Comparison of ENCODE assay signal across 8 mouse cellular contexts in the genomic region with DNA sequence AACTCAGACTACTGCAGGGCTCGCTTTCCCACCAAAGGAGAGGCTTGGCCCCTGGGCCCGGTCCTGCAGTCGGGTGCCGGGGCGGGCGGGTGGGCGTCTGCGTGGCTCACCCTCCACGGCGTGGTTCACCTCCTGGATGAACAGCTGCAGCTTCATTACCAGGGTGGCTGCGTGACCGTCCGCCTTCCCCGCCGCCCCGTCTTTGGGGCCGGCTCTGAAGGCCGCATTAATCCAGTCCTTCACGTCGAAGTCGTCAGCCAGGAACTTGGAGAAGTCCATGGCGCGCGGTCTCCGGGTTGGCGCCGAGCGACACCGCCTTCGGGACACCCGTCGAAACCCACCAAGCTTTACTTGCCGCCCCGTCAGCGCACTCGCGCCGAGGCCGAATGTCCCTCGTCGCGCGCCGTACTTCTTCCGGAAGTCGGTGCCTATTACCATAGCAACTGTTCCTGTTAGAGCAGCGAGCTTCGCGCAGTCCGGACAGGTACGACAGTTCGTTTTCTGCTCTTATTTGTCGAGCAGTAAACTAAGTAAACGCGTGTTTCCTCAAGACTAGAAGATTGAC. TPM values are rescaled to one million over a fixed set of nuclear protein-coding genes. Genes with fewer than 3 reads are reported as not detected.
DNase-seq lines count a peak whose midpoint lies in the region; ATAC-seq and TF ChIP-seq lines count a peak whose summit lies in the region.

A gene (minus strand): TSS at position 405 of the 565 bp plus-strand sequence.

- H3K9me3 ChIP-seq in embryonic facial prominence, embryonic 14.5 days (ENCODE audit: control insufficient read depth, low read length), result no peaks in the 10 kb centered on the region
- no peaks in the 10 kb centered on the region for H3K9me3 ChIP-seq in limb, embryonic 13.5 days
- H3K9me3 ChIP-seq in midbrain, embryonic 16.5 days (replicated peaks; ENCODE audit: control insufficient read depth, low read length, poor library complexity, severe bottlenecking), result no peaks in the 10 kb centered on the region

- TF ChIP-seq EP300 in heart, adult 2 months (IDR thresholded peaks at IDR 0.05; ENCODE audit: insufficient read depth, low read depth, low read length), result 0 out of 2 replicates have a peak, but pooled peaks have one; percentile 25

- peak within 1 kb of the TSS; percentile 66 for H3K4me2 ChIP-seq in embryonic facial prominence, embryonic 14.5 days (ENCODE audit: low read depth, low read length)
- peak within 1 kb of the TSS; percentile 70 for H3K4me2 ChIP-seq in limb, embryonic 13.5 days (replicated peaks)
- H3K4me2 ChIP-seq in midbrain, embryonic 16.5 days (ENCODE audit: low read length), result peak within 1 kb of the TSS; percentile 72

- H3K4me1 ChIP-seq in embryonic facial prominence, embryonic 14.5 days (ENCODE audit: control insufficient read depth, insufficient read depth, low read length), result peaks cover 9% of the 10 kb centered on the region; the same call in 1 of the 2 replicates
- H3K4me1 ChIP-seq in heart, adult 2 months (ENCODE audit: control insufficient read depth, insufficient read depth, low read length), result peaks cover 3% of the 10 kb centered on the region
- peaks cover 9% of the 10 kb centered on the region; the same call in 1 of the 2 replicates for H3K4me1 ChIP-seq in limb, embryonic 13.5 days
- H3K4me1 ChIP-seq in midbrain, embryonic 16.5 days (ENCODE audit: control insufficient read depth, insufficient read depth, low read length), result peaks cover 14% of the 10 kb centered on the region

- no peaks in the 10 kb centered on the region; the same call in 1 of the 2 replicates for H3K79me2 ChIP-seq in heart, adult 2 months (replicated peaks; ENCODE audit: control insufficient read depth, insufficient read depth, low read length)

- no peaks in the 10 kb centered on the region for H3K27me3 ChIP-seq in embryonic facial prominence, embryonic 14.5 days (replicated peaks; ENCODE audit: control insufficient read depth, insufficient read depth, low read length)
- H3K27me3 ChIP-seq in heart, adult 2 months (ENCODE audit: control insufficient read depth, insufficient read depth, low read length), result no peaks in the 10 kb centered on the region
- no peaks in the 10 kb centered on the region for H3K27me3 ChIP-seq in limb, embryonic 13.5 days
- H3K27me3 ChIP-seq in midbrain, embryonic 16.5 days (ENCODE audit: control insufficient read depth, insufficient read depth, low read depth, low read length), result no peaks in the 10 kb centered on the region

- WGBS in embryonic facial prominence, embryonic 14.5 days, result under 1% methylated on average over 55 of the region's 55 CpGs
- WGBS in heart, adult 2 months, result under 1% methylated on average over 55 of the region's 55 CpGs
- under 1% methylated on average over 55 of the region's 55 CpGs for WGBS in limb, embryonic 13.5 days
- under 1% methylated on average over 55 of the region's 55 CpGs for WGBS in midbrain, embryonic 16.5 days

- no peak within 1 kb of the TSS for H3K27ac ChIP-seq in embryonic facial prominence, embryonic 14.5 days (replicated peaks; ENCODE audit: low read depth, low read length)
- H3K27ac ChIP-seq in heart, adult 2 months, result peak within 1 kb of the TSS; percentile 78
- no peak within 1 kb of the TSS for H3K27ac ChIP-seq in limb, embryonic 13.5 days
- H3K27ac ChIP-seq in midbrain, embryonic 16.5 days (ENCODE audit: low read length), result no peak within 1 kb of the TSS

- no peak for TF ChIP-seq CTCF in heart, adult 2 months (IDR thresholded peaks at IDR 0.05)

- TF ChIP-seq POLR2A in heart, adult 2 months (IDR thresholded peaks at IDR 0.05; ENCODE audit: insufficient read depth, low read depth, low read length), result peak; percentile 56

- peak within 1 kb of the TSS; percentile 77 for H3K4me3 ChIP-seq in embryonic facial prominence, embryonic 14.5 days (ENCODE audit: low read depth, low read length)
- H3K4me3 ChIP-seq in heart, adult 2 months, result peak within 1 kb of the TSS; percentile 90
- H3K4me3 ChIP-seq in limb, embryonic 13.5 days, result peak within 1 kb of the TSS; percentile 72
- peak within 1 kb of the TSS; percentile 80 for H3K4me3 ChIP-seq in midbrain, embryonic 16.5 days (ENCODE audit: low read depth, low read length)

- peak; percentile 87 for ATAC-seq in embryonic facial prominence, embryonic 14.5 days (ENCODE audit: low read depth)
- ATAC-seq in limb, embryonic 13.5 days (ENCODE audit: low FRiP score, low read depth), result peak; percentile 91
- peak; percentile 90 for ATAC-seq in midbrain, embryonic 16.5 days

- DNase-seq in 3T3-L1 (ENCODE audit: low read depth, low spot score), result peak; percentile 80
- peak; percentile 76 to 90 for DNase-seq in adrenal gland, postnatal 4 days (ENCODE audit: low spot score in 2 of 2)
- DNase-seq in embryonic facial prominence, embryonic 14.5 days (ENCODE audit: low spot score), result peak; percentile 94
- peak; percentile 92 to 97 for DNase-seq in heart, adult 2 months
- peak; percentile 88 to 92 for DNase-seq in kidney, adult 8-10 months
- DNase-seq in spleen, postnatal 10 days (ENCODE audit: low spot score in 2 of 2), result peak; percentile 93 to 96

- intact Hi-C loops in heart, adult 2 months (cut with DNase I), result loop anchor here (2.0 to 5.0 kb wide), 2 partner anchors 86 to 151 kb away; a partner anchor contains a TSS

- H3K9ac ChIP-seq in embryonic facial prominence, embryonic 14.5 days (ENCODE audit: low read depth, low read length), result peak within 1 kb of the TSS; percentile 83
- H3K9ac ChIP-seq in heart, adult 2 months (ENCODE audit: low read depth, low read length), result peak within 1 kb of the TSS; percentile 95
- H3K9ac ChIP-seq in limb, embryonic 13.5 days, result peak within 1 kb of the TSS; percentile 84
- H3K9ac ChIP-seq in midbrain, embryonic 16.5 days (ENCODE audit: low read depth, low read length), result peak within 1 kb of the TSS; percentile 78

- H3K36me3 ChIP-seq in embryonic facial prominence, embryonic 14.5 days (ENCODE audit: control insufficient read depth, insufficient read depth, low read length), result peaks cover 9% of the 10 kb centered on the region; the same call in 1 of the 2 replicates
- H3K36me3 ChIP-seq in heart, adult 2 months (ENCODE audit: control insufficient read depth, insufficient read depth, low read length), result no peaks in the 10 kb centered on the region
- H3K36me3 ChIP-seq in limb, embryonic 13.5 days, result peaks cover 10% of the 10 kb centered on the region; the same call in 1 of the 2 replicates
- H3K36me3 ChIP-seq in midbrain, embryonic 16.5 days (ENCODE audit: control insufficient read depth, insufficient read depth, low read length), result 0 out of 2 replicates have a peak, but pooled peaks cover 3% of the 10 kb centered on the region

RNA-seq across cellular contexts. Expression of the gene that starts here (rescaled TPM):
- 10 to 100 TPM; 31.1 to 32.6 TPM for total RNA-seq in adrenal gland, postnatal 4 days (2021)
- 11.4 and 14.4 TPM in 2 replicates for polyA plus RNA-seq in embryonic facial prominence, embryonic 14.5 days (2014; fragmentation: Nextera tagmentation; extraction: Ambion mirVana)
- 10 to 100 TPM; 17.0 to 19.5 TPM for total RNA-seq in heart, adult 2 months (2021)
- 16.7 and 20.0 TPM in 2 replicates for polyA plus RNA-seq in heart, adult 2 months (2012; rRNA removed)
- polyA plus RNA-seq in limb, embryonic 13.5 days (2015; fragmentation: Nextera tagmentation; extraction: Ambion mirVana), result 22.2 and 23.6 TPM in 2 replicates
- polyA plus RNA-seq in midbrain, embryonic 16.5 days (2015; fragmentation: Nextera tagmentation; extraction: Ambion mirVana), result 26.0 and 29.1 TPM in 2 replicates
